Mouse (Mus musculus) urinary bladder, postnatal 4 days (tissue): ENCODE data around the gene B3galt6.

Source experiments
- DNase-seq, 2 experiments: peaks; one replicate each; pipeline ENCODE4 v3.0.0; 2021 to 2022; ENCODE audit warnings: low spot score in 2 of 2

Gene B3galt6

GRCm38 (mm10) chr4:155992241-155992905 is at the start of gene B3galt6, which contains the start of gene Sdf4:
TSS of gene B3galt6 (minus strand) at chr4:155992649.
TSS of gene Sdf4 (plus strand) at chr4:155992872.
- peak; percentile 76 to 84 for DNase-seq

GRCm38 (mm10) chr4:156034901-156035300 is 42.5 kb upstream of the B3galt6 start:
- no peak for DNase-seq

DNA sequence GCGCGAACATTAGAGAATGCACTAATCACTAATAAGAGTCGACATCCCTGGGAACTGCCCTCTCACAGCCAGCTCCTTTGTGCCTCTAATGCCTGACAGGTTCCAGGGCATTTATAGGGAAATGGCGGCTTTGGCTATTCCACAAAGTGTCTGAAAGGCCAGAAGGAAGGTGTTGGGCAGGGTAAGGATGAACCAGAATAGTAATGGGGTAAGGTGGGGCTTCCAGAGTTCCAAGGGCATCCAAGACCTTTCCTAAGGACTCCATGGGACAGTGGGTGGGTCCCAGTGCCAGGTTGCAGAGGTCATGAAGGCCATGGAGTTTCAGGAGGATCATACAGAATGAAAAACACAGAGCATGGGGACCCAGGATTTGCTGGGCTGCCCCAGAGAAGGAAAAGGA is 41.9 kb upstream of the B3galt6 start:
- DNase-seq, result no peak

DNA sequence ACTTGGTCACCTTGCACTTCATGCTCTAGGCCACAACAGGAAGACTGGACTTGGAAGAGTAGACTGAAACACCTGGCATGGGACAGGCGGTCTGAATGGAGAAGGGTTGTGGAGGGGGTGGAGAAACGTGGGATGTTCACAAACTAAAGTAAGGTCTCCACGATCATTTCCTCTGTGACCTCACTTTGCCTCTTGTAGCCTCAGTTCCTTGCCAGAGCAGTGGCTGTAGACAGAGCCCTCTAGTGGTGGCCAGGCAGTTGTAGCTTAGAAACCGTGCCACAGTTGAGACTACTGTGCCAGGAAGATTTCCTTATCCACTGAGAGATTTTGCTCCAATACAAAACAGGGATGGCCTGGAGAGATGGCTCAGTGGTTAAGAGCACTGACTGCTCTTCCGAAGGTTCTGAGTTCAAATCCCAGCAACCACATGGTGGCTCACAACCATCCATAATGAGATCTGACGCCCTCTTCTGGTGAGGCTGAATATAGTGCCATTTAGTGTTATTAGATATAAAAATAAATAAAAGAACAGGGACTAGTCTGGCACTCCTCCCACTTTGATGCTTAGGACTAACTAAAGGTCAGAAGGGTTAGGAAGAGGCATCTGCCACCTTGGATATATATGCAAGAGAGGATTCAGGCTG is 41.1 kb upstream of the B3galt6 start:
- DNase-seq, result no peak

- no peak for DNase-seq
Observed at GRCm38 (mm10) chr4:156032856-156033255, 40.4 kb upstream of the B3galt6 start.

GRCm38 (mm10) chr4:156031593-156032391 is 39.3 kb upstream of the B3galt6 start:
- DNase-seq, result peak; percentile 75 to 78

- no peak for DNase-seq
Observed at GRCm38 (mm10) chr4:156031255-156031592, 38.8 kb upstream of the B3galt6 start.

DNA sequence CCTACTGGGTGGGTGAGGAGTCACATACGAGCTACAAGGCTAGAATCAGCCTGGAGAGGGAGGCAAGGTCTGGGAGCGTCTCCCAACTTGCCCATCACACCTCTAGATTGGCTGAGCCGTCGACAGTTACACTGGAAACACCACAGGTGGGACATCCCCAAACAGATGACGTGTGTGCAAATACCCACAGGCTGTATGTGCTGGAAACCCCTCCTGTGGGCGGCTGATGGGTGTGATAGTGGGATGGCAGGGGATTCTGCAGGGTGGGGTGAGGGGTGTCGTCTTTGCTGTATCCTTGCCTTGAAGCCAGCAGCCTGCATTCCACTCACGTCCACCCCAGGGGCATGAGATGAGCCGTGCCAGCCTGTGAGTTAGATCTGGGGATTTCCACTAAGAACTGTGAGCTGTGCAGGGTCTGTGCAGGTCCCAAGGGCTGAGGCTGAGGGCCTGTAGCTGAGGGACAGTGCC is 38.2 kb upstream of the B3galt6 start:
- no peak for DNase-seq

DNA sequence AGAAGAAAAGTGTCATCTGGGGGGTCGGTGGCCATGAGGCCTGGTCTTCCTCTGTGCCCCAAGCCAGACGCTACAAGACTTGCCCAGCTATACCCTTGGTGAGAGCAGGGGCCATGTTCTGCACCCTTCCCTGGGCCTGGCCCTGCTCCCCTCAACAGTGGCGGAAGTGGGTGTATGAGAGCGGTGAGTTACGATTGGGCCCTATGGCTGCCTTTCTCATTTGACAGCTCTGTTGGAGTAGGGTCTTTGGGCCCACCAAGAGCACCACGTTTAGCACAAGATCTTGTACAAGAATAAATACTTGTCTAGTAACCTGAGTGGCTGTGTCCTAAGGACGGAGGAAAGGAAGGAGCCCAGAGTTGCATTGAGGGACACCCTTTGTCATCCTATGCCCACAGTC is 36.1 kb upstream of the B3galt6 start:
- no peak for DNase-seq

GRCm38 (mm10) chr4:156026013-156026412 is 33.6 kb upstream of the B3galt6 start, which contains the start of gene Tnfrsf18:
TSS of gene Tnfrsf18 (plus strand) at chr4:156026164.
- no peak for DNase-seq

GRCm38 (mm10) chr4:156024184-156024583 is 31.7 kb upstream of the B3galt6 start:
- no peak for DNase-seq

DNA sequence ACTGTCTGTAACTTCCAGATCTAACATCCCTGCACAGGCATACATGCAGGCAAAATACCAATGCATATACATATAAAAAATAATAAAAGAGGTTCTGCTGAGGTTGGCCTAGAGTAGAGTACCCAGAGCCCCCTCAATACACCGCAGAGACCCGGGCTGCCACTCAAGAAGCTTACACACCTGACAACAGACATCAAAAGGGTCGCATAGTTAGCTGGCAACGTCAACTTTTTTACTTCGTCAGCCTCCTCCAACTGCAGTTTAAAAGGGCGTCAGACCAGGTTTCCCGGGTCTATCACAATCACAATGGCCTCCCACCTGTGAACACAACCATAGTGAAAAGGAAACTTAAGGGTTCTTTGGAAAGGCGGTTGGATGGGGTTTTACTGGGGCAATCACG is 31.1 kb upstream of the B3galt6 start:
- DNase-seq, result no peak

GRCm38 (mm10) chr4:156021942-156022419 is 29.5 kb upstream of the B3galt6 start:
- no peak for DNase-seq

GRCm38 (mm10) chr4:156021381-156021780 is 28.9 kb upstream of the B3galt6 start:
- no peak for DNase-seq

DNA sequence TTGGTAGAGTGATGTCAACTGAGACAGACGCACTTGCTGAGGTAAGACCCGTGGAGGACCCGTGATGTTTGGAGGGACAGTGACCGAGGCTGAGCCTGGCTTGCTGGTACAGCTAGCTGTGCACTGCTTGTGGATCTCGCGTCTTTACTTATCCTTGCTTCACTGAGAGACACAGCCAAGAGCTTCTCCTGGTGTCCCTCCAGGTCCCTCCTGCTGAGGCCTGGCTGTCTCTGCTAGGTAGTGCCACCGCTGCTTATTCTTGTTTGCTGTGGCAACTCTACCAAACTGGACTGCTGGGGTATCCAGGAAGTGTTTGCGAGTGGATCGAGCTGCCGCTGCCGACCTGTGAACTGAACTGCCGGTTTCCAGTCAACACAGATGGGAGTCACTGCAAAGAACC is 27.3 kb upstream of the B3galt6 start:
- DNase-seq, result no peak

GRCm38 (mm10) chr4:156014436-156014835 is 22.0 kb upstream of the B3galt6 start:
- DNase-seq, result no peak

GRCm38 (mm10) chr4:156013637-156014036 is 21.2 kb upstream of the B3galt6 start, which contains the start of gene Tnfrsf4:
TSS of gene Tnfrsf4 (plus strand) at chr4:156013843.
- no peak for DNase-seq

- no peak for DNase-seq
Observed at GRCm38 (mm10) chr4:156008369-156008768, 15.9 kb upstream of the B3galt6 start.

- no peak for DNase-seq
Observed at GRCm38 (mm10) chr4:156004109-156004508, 11.7 kb upstream of the B3galt6 start.

DNA sequence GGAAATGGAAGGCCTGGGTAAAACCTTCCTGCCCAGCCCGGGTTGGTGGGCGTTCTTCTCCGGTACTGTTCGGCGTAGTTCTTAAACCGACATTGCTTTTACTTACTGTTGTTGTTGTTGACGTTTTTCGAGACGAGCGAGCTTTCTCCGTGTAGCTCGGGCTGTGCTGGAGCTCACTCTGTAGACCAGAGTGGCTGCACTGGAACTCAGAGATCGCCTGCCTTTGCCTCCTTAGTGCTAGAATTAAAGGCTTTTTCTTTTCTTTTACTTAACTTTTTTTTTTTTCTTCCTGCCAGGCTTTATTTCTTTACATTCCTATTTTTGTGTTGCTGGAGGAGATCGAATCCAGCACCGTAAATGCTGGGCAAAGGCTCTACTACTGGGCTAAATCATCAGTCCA is 1.2 kb upstream of the B3galt6 start:
- no peak for DNase-seq

DNA sequence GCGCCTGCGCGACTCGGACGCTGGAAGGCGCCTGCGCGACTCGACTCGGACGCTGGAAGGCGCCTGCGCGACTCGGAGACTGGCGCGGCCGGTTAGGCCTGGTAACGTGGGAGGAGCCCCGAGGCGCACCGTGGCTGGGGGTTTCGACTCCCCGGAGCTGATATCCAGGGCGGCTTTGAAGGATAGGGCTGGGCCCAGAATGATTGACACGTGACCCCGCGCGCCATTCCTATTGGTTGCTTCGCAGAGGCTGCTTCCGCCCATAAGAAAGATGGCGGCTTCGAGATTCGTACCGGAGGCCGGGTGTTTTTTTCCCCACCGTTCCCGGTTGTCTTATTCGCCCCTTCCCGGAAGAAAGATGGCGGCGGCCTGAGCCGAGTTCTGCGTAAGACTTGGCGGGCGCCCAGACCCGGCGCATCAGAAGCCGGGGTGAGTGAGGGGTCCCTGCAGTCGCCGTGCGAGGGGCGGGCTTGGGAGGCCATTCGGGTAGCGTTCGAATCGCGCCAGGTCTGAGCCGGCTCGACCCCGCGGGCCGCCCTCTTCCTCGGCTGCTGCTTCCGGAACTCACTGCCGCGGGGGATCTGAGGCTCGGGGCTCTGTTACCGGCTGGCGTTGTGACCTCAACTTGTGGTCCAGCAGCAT is 578 bp upstream of the B3galt6 start:
- DNase-seq, result peak; percentile 93 to 97

DNA sequence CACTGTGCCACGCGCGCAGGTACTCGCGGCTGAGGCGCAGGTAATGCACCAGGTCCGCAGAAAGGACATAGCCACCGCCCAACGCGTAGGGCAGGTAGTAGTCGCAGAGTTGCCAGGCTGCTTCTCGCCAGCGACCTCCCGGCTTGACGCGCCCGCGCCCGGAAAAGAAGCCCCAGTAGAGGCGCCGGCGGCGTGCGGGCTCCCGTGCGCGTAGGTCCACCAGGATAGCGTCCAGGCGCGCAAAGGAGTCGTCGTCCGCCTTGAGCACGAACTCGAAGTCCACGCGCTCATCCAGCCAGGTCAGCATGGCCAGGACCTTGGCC is 580 bp downstream of the B3galt6 start:
- no peak for DNase-seq
